8 mouse cellular contexts compared by ENCODE assay signal in the genomic region with DNA sequence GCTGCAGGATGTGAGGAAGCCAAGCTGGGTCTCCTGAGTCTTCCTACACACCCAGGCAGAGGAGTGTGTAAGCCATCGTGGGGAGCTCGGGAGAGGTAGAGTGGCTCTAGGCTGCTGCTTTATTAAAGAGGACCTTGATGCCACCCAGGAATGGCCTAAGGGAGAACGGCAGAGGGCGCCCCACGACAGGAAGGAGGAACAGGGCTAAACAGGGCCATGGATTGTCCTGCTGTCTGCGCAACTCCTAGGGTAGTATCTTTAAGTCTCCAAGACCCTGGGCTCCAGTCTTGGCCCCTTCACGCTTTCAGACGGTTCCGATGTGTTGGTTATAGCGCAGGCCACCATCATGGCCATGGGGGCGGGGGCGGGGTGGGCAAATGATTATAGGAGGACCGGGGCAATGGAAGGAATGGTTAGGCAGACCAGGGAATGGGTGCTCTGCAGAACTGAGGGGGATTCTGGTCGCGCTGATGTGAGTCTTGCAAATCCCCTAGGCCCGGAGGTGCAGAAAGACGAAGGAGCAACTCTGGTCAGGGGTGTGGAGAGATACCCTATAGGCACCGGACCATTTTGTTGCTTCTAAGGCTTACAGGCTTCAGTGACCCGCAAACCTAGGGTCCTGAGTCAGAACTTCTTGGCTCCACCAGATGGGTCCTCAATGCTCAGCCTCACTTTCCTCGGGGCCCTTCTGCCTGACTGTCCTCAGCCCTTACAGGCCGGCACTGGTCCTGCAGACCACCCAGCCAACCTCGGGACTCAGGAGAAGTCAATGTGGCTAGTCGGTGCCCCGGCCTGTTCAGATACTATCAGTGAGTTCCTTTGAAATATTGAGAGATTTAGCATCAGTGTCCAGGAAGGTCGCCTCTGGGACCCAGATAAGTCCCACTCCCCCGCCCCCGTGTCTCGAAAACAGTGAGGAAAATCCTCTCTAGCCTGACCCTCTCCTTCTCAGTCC. TPM values are rescaled to one million over a fixed set of nuclear protein-coding genes. Genes with fewer than 3 reads are reported as not detected.
DNase-seq lines count a peak whose midpoint lies in the region; ATAC-seq and TF ChIP-seq lines count a peak whose summit lies in the region.

No protein-coding gene starts in this region.

- ATAC-seq in embryonic facial prominence, embryonic 14.5 days (ENCODE audit: low read depth): no peak
- peak; percentile 20; the same call in 1 of the 2 replicates for ATAC-seq in hindbrain, embryonic 11.5 days (ENCODE audit: low FRiP score)
- no peak for ATAC-seq in lung, embryonic 15.5 days (ENCODE audit: borderline replicate concordance, extremely low read depth, low FRiP score, low TSS enrichment)

- peak overlapping the region; percentile 86 for H3K4me3 ChIP-seq in E14TG2a.4 (replicated peaks; ENCODE audit: low read length)
- H3K4me3 ChIP-seq in embryonic facial prominence, embryonic 14.5 days (ENCODE audit: low read depth, low read length): peak overlapping the region; percentile 67
- H3K4me3 ChIP-seq in hindbrain, embryonic 11.5 days (ENCODE audit: low read depth, low read length): peak overlapping the region; percentile 62
- H3K4me3 ChIP-seq in lung, embryonic 15.5 days: peak overlapping the region; percentile 57

- H3K4me1 ChIP-seq in E14TG2a.4 (replicated peaks; ENCODE audit: low read depth, low read length): peaks cover 25% of the 10 kb centered on the region
- H3K4me1 ChIP-seq in embryonic facial prominence, embryonic 14.5 days (ENCODE audit: control insufficient read depth, insufficient read depth, low read length): peaks cover 4% of the 10 kb centered on the region; the same call in 1 of the 2 replicates
- peaks cover 8% of the 10 kb centered on the region; the same call in 1 of the 2 replicates for H3K4me1 ChIP-seq in hindbrain, embryonic 11.5 days (replicated peaks; ENCODE audit: control insufficient read depth, insufficient read depth, low read length)
- H3K4me1 ChIP-seq in lung, embryonic 15.5 days: peaks cover 22% of the 10 kb centered on the region

- WGBS in embryonic facial prominence, embryonic 14.5 days: 40% methylated on average over 28 of the region's 28 CpGs
- 34% methylated on average over 28 of the region's 28 CpGs for WGBS in hindbrain, embryonic 11.5 days
- WGBS in lung, embryonic 15.5 days: 31% methylated on average over 28 of the region's 28 CpGs

- peaks cover 6% of the 10 kb centered on the region; the same call in 1 of the 2 replicates for H3K9me3 ChIP-seq in E14TG2a.4 (ENCODE audit: low read length)
- no peaks in the 10 kb centered on the region for H3K9me3 ChIP-seq in embryonic facial prominence, embryonic 14.5 days (ENCODE audit: control insufficient read depth, low read length)
- no peaks in the 10 kb centered on the region for H3K9me3 ChIP-seq in hindbrain, embryonic 11.5 days (ENCODE audit: control insufficient read depth, low read length)
- no peaks in the 10 kb centered on the region for H3K9me3 ChIP-seq in lung, embryonic 15.5 days

- no peak overlapping the region for H3K9ac ChIP-seq in embryonic facial prominence, embryonic 14.5 days (ENCODE audit: low read depth, low read length)
- H3K9ac ChIP-seq in hindbrain, embryonic 11.5 days (ENCODE audit: low read depth, low read length): peak overlapping the region; percentile 78
- no peak overlapping the region for H3K9ac ChIP-seq in lung, embryonic 15.5 days

- H3K27ac ChIP-seq in embryonic facial prominence, embryonic 14.5 days (replicated peaks; ENCODE audit: low read depth, low read length): no peak overlapping the region
- peak overlapping the region; percentile 96 for H3K27ac ChIP-seq in hindbrain, embryonic 11.5 days (ENCODE audit: low read depth, low read length)
- H3K27ac ChIP-seq in lung, embryonic 15.5 days: no peak overlapping the region

- H3K27me3 ChIP-seq in E14TG2a.4 (ENCODE audit: insufficient read depth, low read length): peaks cover 66% of the 10 kb centered on the region
- H3K27me3 ChIP-seq in embryonic facial prominence, embryonic 14.5 days (replicated peaks; ENCODE audit: control insufficient read depth, insufficient read depth, low read length): peaks cover 58% of the 10 kb centered on the region
- H3K27me3 ChIP-seq in hindbrain, embryonic 11.5 days (ENCODE audit: control insufficient read depth, insufficient read depth, low read length): no peaks in the 10 kb centered on the region
- H3K27me3 ChIP-seq in lung, embryonic 15.5 days: peaks cover 60% of the 10 kb centered on the region

- TF ChIP-seq CTCF in E14TG2a.4 (conservative IDR thresholded peaks at IDR 0.05; ENCODE audit: low read length): peak; percentile 36

- no peaks in the 10 kb centered on the region for H3K36me3 ChIP-seq in E14TG2a.4 (ENCODE audit: insufficient read depth, low read length)
- H3K36me3 ChIP-seq in embryonic facial prominence, embryonic 14.5 days (ENCODE audit: control insufficient read depth, insufficient read depth, low read length): no peaks in the 10 kb centered on the region
- H3K36me3 ChIP-seq in hindbrain, embryonic 11.5 days (ENCODE audit: control insufficient read depth, insufficient read depth, low read length): no peaks in the 10 kb centered on the region
- H3K36me3 ChIP-seq in lung, embryonic 15.5 days: no peaks in the 10 kb centered on the region

- peak overlapping the region; percentile 97 for H3K4me2 ChIP-seq in embryonic facial prominence, embryonic 14.5 days (ENCODE audit: low read depth, low read length)
- H3K4me2 ChIP-seq in hindbrain, embryonic 11.5 days (replicated peaks; ENCODE audit: low read depth, low read length): peak overlapping the region; percentile 92
- peak overlapping the region; percentile 100 for H3K4me2 ChIP-seq in lung, embryonic 15.5 days

- DNase-seq in adrenal gland, postnatal 25 days: peak; percentile 82
- DNase-seq in embryonic facial prominence, embryonic 14.5 days (ENCODE audit: low spot score): peak; percentile 39
- DNase-seq in hindbrain, embryonic 11.5 days (ENCODE audit: low spot score): peak; percentile 65
- DNase-seq in layer of hippocampus, postnatal 14 days (ENCODE audit: low spot score in 2 of 2): peak; percentile 70 to 72
- DNase-seq in retina, embryonic 14.5 days (ENCODE audit: low spot score): peak; percentile 66
- no peak for DNase-seq in gastrocnemius, postnatal 10 days

RNA-seq across cellular contexts. Expression of a gene that starts 0.8 kb away (rescaled TPM):
- 13.2 and 14.1 TPM in 2 replicates for total RNA-seq in adrenal gland, postnatal 25 days (2021)
- polyA plus RNA-seq in embryonic facial prominence, embryonic 14.5 days (2014; fragmentation: Nextera tagmentation; extraction: Ambion mirVana): 0.31 and 0.38 TPM in 2 replicates
- polyA plus RNA-seq in hindbrain, embryonic 11.5 days (2014; fragmentation: Nextera tagmentation; extraction: Ambion mirVana): 1.2 and 1.4 TPM in 2 replicates
- 10 to 100 TPM; 92.6 to 94.1 TPM for total RNA-seq in layer of hippocampus, postnatal 14 days (2021)
- 0.16 TPM in 2 replicates for polyA plus RNA-seq in lung, embryonic 15.5 days (2015; fragmentation: Nextera tagmentation; extraction: Ambion mirVana)
- total RNA-seq in gastrocnemius, postnatal 10 days (2021): 1 to 10 TPM in 1 of 2 experiments, under 1 TPM in 1; 0.35 to 1.3 TPM

RNA-seq across cellular contexts. Expression of a gene that starts 11.7 kb away (rescaled TPM):
- 7.8 and 21.8 TPM in 2 replicates for total RNA-seq in adrenal gland, postnatal 25 days (2021)
- polyA plus RNA-seq in embryonic facial prominence, embryonic 14.5 days (2014; fragmentation: Nextera tagmentation; extraction: Ambion mirVana): 78.7 and 81.0 TPM in 2 replicates
- polyA plus RNA-seq in hindbrain, embryonic 11.5 days (2014; fragmentation: Nextera tagmentation; extraction: Ambion mirVana): 236 and 250 TPM in 2 replicates
- 10 to 100 TPM; 89.0 to 91.6 TPM for total RNA-seq in layer of hippocampus, postnatal 14 days (2021)
- polyA plus RNA-seq in lung, embryonic 15.5 days (2015; fragmentation: Nextera tagmentation; extraction: Ambion mirVana): 68.6 and 71.4 TPM in 2 replicates
- 1 to 10 TPM; 2.5 to 3.2 TPM for total RNA-seq in gastrocnemius, postnatal 10 days (2021)

RNA-seq across cellular contexts. Expression of a gene that starts 58.7 kb away (rescaled TPM):
- 18.7 and 23.8 TPM in 2 replicates for total RNA-seq in adrenal gland, postnatal 25 days (2021)
- polyA plus RNA-seq in embryonic facial prominence, embryonic 14.5 days (2014; fragmentation: Nextera tagmentation; extraction: Ambion mirVana): 46.7 and 51.1 TPM in 2 replicates
- polyA plus RNA-seq in hindbrain, embryonic 11.5 days (2014; fragmentation: Nextera tagmentation; extraction: Ambion mirVana): 45.9 and 50.8 TPM in 2 replicates
- total RNA-seq in layer of hippocampus, postnatal 14 days (2021): 10 to 100 TPM; 17.7 to 19.8 TPM
- 52.7 and 54.3 TPM in 2 replicates for polyA plus RNA-seq in lung, embryonic 15.5 days (2015; fragmentation: Nextera tagmentation; extraction: Ambion mirVana)
- 10 to 100 TPM; 10.5 to 14.5 TPM for total RNA-seq in gastrocnemius, postnatal 10 days (2021)
